Mouse (Mus musculus): ENCODE results near the gene Tspyl2. TPM values are rescaled to one million over a fixed set of nuclear protein-coding genes. Genes with fewer than 3 reads are reported as not detected.
"Not testable (repeated sequence)": the region's sequence is repeated elsewhere in the genome, so short reads cannot be mapped to it uniquely, and the experiment has no call there.

Gene Tspyl2
- total RNA-seq, 1 experiment from 2014 or later = 17.0 TPM

DNA sequence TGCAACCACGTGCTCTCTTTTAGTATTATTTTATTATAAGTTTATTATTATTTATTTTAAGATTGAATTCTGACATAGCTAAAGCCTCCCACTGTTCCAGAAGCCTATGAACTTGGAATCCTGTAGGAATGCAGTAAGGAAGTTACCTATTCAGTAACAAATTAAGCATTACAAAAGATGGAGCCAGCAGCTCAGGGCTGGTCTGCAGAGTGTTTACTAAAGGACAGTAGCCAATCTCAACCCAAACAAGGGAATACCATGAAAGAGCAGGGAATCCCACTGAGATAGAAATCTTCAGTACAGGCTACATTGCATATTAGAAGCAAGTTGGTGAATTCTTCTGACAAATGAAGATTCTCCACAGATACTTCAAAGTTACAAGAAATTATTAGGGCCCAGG, 55.2 kb downstream of the Tspyl2 start:
- ATAC-seq (replicated peaks; ENCODE audit: low read depth, poor library complexity, severe bottlenecking) = not testable (repeated sequence)

Other genes with a start within 250 kb of the Tspyl2 start
- 1.1 and 3.7 TPM in 2 replicates for gene Iqsec2, start 198.2 kb downstream of the Tspyl2 start, total RNA-seq (2017)
- gene Kdm5c, start 109.4 kb downstream of the Tspyl2 start, total RNA-seq (2017) = 39.6 and 59.4 TPM in 2 replicates
- gene Kantr, start 14.9 kb downstream of the Tspyl2 start, total RNA-seq (2017) = 5.3 and 11.5 TPM in 2 replicates
- not detected in 2 replicates for gene Gpr173, start 26.3 kb upstream of the Tspyl2 start, total RNA-seq (2017)
- gene Cldn34a, start 220.9 kb upstream of the Tspyl2 start, total RNA-seq (2017) = not detected in 2 replicates